Mouse (Mus musculus): ENCODE results near the gene Ackr1. TPM values are rescaled to one million over a fixed set of nuclear protein-coding genes. Genes with fewer than 3 reads are reported as not detected.

The Ackr1 gene
- polyA plus RNA-seq, 1 experiment from 2014 or later = 1.3 TPM

- H3K27ac ChIP-seq = no peak overlapping the region
- ATAC-seq (ENCODE audit: insufficient number of reproducible peaks, insufficient read depth, low FRiP score, low TSS enrichment, low read depth) = peak; percentile 23; the same call in 1 of the 2 replicates
Observed at GRCm38 (mm10) chr1:173348527-173348926, 15.0 kb upstream of the Ackr1 start.

DNA sequence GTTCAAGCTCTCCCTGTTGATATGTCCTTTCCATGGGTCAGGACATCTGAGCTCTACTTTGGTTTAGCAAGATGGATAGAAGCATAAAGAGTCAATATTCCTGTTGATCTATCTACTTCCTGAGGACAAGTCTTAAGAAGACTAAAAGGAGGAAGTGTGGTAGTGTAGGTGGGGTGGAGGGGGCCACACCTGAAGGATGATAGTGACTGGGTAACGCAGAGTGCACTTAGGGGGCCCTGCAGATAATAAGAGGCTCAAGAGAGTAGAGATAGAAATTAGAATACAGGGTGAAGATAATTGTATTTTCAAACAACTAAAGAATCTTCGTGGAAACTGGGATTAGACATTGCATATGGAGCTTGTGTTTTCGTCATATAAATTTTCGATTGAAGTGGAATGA lies 11.6 kb upstream of the Ackr1 start:
- Histone ChIP-seq H3K4me3 (replicated peaks) (no peak overlapping the region), H3K9ac (replicated peaks) (no peak overlapping the region), H3K27ac (no peak overlapping the region), H3K4me1 (replicated peaks) (peaks cover 2% of the 10 kb centered on the region; the same call in 1 of the 2 replicates), H3K4me2 (no peak overlapping the region), H3K9me3 (no peaks in the 10 kb centered on the region), H3K27me3 (no peaks in the 10 kb centered on the region), H3K36me3 (no peaks in the 10 kb centered on the region)
- WGBS = 88% methylated on average over 4 of the region's 4 CpGs
- no peak for ATAC-seq (ENCODE audit: insufficient number of reproducible peaks, insufficient read depth, low FRiP score, low TSS enrichment, low read depth)

More at GRCm38 (mm10) chr1:173348527-173348926, 15.0 kb upstream of the Ackr1 start:
- Histone ChIP-seq H3K4me2 (no peak overlapping the region), H3K9me3 (no peaks in the 10 kb centered on the region), H3K36me3 (no peaks in the 10 kb centered on the region), H3K9ac (replicated peaks) (no peak overlapping the region), H3K4me1 (replicated peaks) (peaks cover 7% of the 10 kb centered on the region; the same call in 1 of the 2 replicates), H3K4me3 (replicated peaks) (no peak overlapping the region), H3K27me3 (no peaks in the 10 kb centered on the region)
- 17% methylated on average over 1 of the region's 1 CpGs for WGBS

DNA sequence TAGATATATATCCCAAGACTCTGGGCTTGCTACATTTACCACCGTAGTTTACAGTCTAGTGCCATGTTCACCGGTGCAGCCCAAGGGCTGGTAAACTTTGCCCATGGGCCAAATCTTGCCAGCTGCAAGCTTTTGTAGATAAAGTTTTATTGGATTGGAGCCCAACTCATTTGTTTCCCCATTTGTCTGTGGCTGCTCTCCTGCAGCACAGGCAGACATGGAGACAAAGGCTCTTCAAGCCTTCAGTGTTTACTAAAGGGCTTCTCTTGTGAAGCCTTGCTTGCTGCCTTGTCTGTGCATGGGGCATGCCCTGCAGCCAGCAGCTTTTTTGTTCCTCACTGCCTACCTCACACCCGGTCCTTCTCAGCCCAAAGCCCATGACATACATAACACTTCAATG lies 10.4 kb upstream of the Ackr1 start:
- no peak overlapping the region for H3K9ac ChIP-seq (replicated peaks)
- no peak overlapping the region for H3K4me2 ChIP-seq
- no peaks in the 10 kb centered on the region for H3K36me3 ChIP-seq
- H3K4me3 ChIP-seq (replicated peaks) = no peak overlapping the region
- WGBS = 87% methylated on average over 3 of the region's 3 CpGs
- no peaks in the 10 kb centered on the region; the same call in 1 of the 2 replicates for H3K4me1 ChIP-seq (replicated peaks)
- no peak overlapping the region for H3K27ac ChIP-seq
- no peaks in the 10 kb centered on the region for H3K9me3 ChIP-seq
- no peaks in the 10 kb centered on the region for H3K27me3 ChIP-seq
- no peak for ATAC-seq (ENCODE audit: insufficient number of reproducible peaks, insufficient read depth, low FRiP score, low TSS enrichment, low read depth)

DNA sequence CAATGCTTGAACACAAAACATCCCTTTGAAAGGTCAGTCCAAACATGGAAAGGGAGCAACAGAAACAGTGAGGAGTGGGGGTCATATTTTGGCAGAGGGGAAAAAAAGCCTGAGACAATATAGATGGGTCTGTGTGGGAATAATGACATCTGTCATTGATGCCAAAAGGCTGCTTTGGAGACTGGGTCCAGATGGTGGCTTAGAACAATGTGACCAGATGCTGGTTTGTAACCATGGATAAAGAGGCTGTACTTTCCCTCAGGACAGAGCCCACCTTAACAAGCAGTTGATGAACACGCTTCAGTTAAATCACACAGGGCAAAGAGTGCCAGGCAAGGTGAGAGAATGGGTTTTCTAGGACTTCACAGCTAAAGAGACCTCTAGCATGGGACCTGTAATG lies 8.9 kb upstream of the Ackr1 start:
- no peak overlapping the region for H3K9ac ChIP-seq (replicated peaks)
- no peak for ATAC-seq (ENCODE audit: insufficient number of reproducible peaks, insufficient read depth, low FRiP score, low TSS enrichment, low read depth)
- H3K4me3 ChIP-seq (replicated peaks) = no peak overlapping the region
- H3K27me3 ChIP-seq = no peaks in the 10 kb centered on the region
- no peaks in the 10 kb centered on the region for H3K9me3 ChIP-seq
- WGBS = 82% methylated on average over 1 of the region's 1 CpGs
- H3K36me3 ChIP-seq = no peaks in the 10 kb centered on the region
- H3K4me2 ChIP-seq = no peak overlapping the region
- no peaks in the 10 kb centered on the region for H3K4me1 ChIP-seq (replicated peaks)
- H3K27ac ChIP-seq = no peak overlapping the region

DNA sequence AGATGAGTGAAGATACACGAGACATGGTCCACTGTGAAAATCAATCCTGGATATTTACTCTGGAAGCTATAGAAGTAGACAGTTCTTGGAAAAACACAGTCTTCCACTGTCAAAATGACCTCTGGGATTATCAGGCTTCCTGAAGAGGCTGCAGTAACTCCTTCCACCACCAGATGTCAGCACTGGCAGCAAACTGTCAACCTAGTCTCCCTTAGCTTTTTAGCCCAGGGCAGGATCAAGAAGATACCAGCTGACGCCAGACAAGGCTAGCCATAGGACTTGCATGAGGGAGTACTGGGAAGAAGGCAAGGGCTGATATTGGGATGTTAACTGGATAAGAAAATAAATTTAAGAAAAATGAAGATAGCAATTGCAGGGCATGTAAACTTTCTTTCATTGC lies 6.0 kb upstream of the Ackr1 start:
- Histone ChIP-seq H3K27ac (no peak overlapping the region), H3K4me2 (no peak overlapping the region), H3K9me3 (no peaks in the 10 kb centered on the region), H3K4me3 (replicated peaks) (no peak overlapping the region), H3K4me1 (replicated peaks) (no peaks in the 10 kb centered on the region), H3K36me3 (no peaks in the 10 kb centered on the region), H3K9ac (replicated peaks) (no peak overlapping the region), H3K27me3 (no peaks in the 10 kb centered on the region)
- no peak for ATAC-seq (ENCODE audit: insufficient number of reproducible peaks, insufficient read depth, low FRiP score, low TSS enrichment, low read depth)
- 14% methylated on average over 2 of the region's 2 CpGs for WGBS

GRCm38 (mm10) chr1:173337008-173337407 lies 3.5 kb upstream of the Ackr1 start:
- no peaks in the 10 kb centered on the region for H3K9me3 ChIP-seq
- H3K4me3 ChIP-seq (replicated peaks) = no peak overlapping the region
- H3K27me3 ChIP-seq = no peaks in the 10 kb centered on the region
- 91% methylated on average over 10 of the region's 10 CpGs for WGBS
- no peak overlapping the region for H3K27ac ChIP-seq
- H3K4me2 ChIP-seq = no peak overlapping the region
- ATAC-seq (ENCODE audit: insufficient number of reproducible peaks, insufficient read depth, low FRiP score, low TSS enrichment, low read depth) = no peak
- H3K9ac ChIP-seq (replicated peaks) = no peak overlapping the region
- H3K4me1 ChIP-seq (replicated peaks) = no peaks in the 10 kb centered on the region
- no peaks in the 10 kb centered on the region for H3K36me3 ChIP-seq

GRCm38 (mm10) chr1:173335903-173336302 lies 2.4 kb upstream of the Ackr1 start:
- WGBS = 66% methylated on average over 11 of the region's 11 CpGs
- Histone ChIP-seq H3K27ac (no peak overlapping the region), H3K36me3 (no peaks in the 10 kb centered on the region), H3K4me1 (replicated peaks) (no peaks in the 10 kb centered on the region), H3K4me2 (no peak overlapping the region), H3K27me3 (no peaks in the 10 kb centered on the region), H3K9me3 (no peaks in the 10 kb centered on the region), H3K4me3 (replicated peaks) (no peak overlapping the region), H3K9ac (replicated peaks) (no peak overlapping the region)
- ATAC-seq (ENCODE audit: insufficient number of reproducible peaks, insufficient read depth, low FRiP score, low TSS enrichment, low read depth) = no peak

- Histone ChIP-seq H3K27me3 (no peaks in the 10 kb centered on the region), H3K27ac (no peak overlapping the region), H3K36me3 (no peaks in the 10 kb centered on the region), H3K9me3 (no peaks in the 10 kb centered on the region), H3K9ac (replicated peaks) (no peak overlapping the region), H3K4me1 (replicated peaks) (no peaks in the 10 kb centered on the region), H3K4me3 (replicated peaks) (no peak overlapping the region), H3K4me2 (no peak overlapping the region)
- no peak for ATAC-seq (ENCODE audit: insufficient number of reproducible peaks, insufficient read depth, low FRiP score, low TSS enrichment, low read depth)
- 87% methylated on average over 5 of the region's 5 CpGs for WGBS
Observed at GRCm38 (mm10) chr1:173332418-173332817, 1.1 kb downstream of the Ackr1 start.

- no peak overlapping the region for H3K9ac ChIP-seq (replicated peaks)
- no peaks in the 10 kb centered on the region for H3K9me3 ChIP-seq
- 77% methylated on average over 5 of the region's 5 CpGs for WGBS
- H3K27ac ChIP-seq = no peak overlapping the region
- ATAC-seq (ENCODE audit: insufficient number of reproducible peaks, insufficient read depth, low FRiP score, low TSS enrichment, low read depth) = no peak
- H3K4me2 ChIP-seq = no peak overlapping the region
- H3K4me1 ChIP-seq (replicated peaks) = no peaks in the 10 kb centered on the region
- H3K36me3 ChIP-seq = no peaks in the 10 kb centered on the region
- H3K4me3 ChIP-seq (replicated peaks) = no peak overlapping the region
- no peaks in the 10 kb centered on the region for H3K27me3 ChIP-seq
Observed at GRCm38 (mm10) chr1:173329743-173330142, 3.8 kb downstream of the Ackr1 start.

GRCm38 (mm10) chr1:173329185-173329584 lies 4.4 kb downstream of the Ackr1 start:
- no peaks in the 10 kb centered on the region for H3K36me3 ChIP-seq
- no peak overlapping the region for H3K4me2 ChIP-seq
- H3K9ac ChIP-seq (replicated peaks) = no peak overlapping the region
- WGBS = 60% methylated on average over 4 of the region's 4 CpGs
- no peaks in the 10 kb centered on the region for H3K27me3 ChIP-seq
- no peak for ATAC-seq (ENCODE audit: insufficient number of reproducible peaks, insufficient read depth, low FRiP score, low TSS enrichment, low read depth)
- H3K4me3 ChIP-seq (replicated peaks) = no peak overlapping the region
- H3K27ac ChIP-seq = no peak overlapping the region
- H3K4me1 ChIP-seq (replicated peaks) = no peaks in the 10 kb centered on the region
- no peaks in the 10 kb centered on the region for H3K9me3 ChIP-seq

DNA sequence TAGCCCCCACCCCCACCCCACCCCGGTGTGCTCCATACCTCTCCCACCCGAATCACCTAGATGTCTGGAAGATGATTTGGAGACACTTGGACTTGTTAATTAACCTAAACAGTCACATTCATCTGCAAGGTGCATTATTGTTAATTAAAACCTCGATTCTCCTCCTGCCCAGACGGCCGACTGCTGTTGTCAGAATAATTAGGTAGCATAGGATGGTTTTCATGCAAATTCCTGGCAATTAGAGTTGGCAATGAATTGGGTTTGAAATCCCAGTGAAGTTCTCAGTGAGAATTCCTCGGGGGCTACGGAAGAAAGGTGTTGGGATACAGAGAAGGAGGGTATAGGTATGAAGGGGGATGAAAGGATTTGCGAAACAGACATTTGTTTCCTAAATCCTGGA lies 5.1 kb downstream of the Ackr1 start:
- no peaks in the 10 kb centered on the region for H3K4me1 ChIP-seq (replicated peaks)
- 58% methylated on average over 8 of the region's 8 CpGs for WGBS
- H3K4me3 ChIP-seq (replicated peaks) = no peak overlapping the region
- no peak overlapping the region for H3K9ac ChIP-seq (replicated peaks)
- H3K9me3 ChIP-seq = no peaks in the 10 kb centered on the region
- no peak overlapping the region for H3K27ac ChIP-seq
- no peaks in the 10 kb centered on the region for H3K36me3 ChIP-seq
- ATAC-seq (ENCODE audit: insufficient number of reproducible peaks, insufficient read depth, low FRiP score, low TSS enrichment, low read depth) = no peak
- H3K4me2 ChIP-seq = no peak overlapping the region
- no peaks in the 10 kb centered on the region for H3K27me3 ChIP-seq

GRCm38 (mm10) chr1:173326552-173326951 lies 7.0 kb downstream of the Ackr1 start:
- H3K27me3 ChIP-seq = no peaks in the 10 kb centered on the region
- H3K4me2 ChIP-seq = no peak overlapping the region
- no peak overlapping the region for H3K4me3 ChIP-seq (replicated peaks)
- ATAC-seq (ENCODE audit: insufficient number of reproducible peaks, insufficient read depth, low FRiP score, low TSS enrichment, low read depth) = no peak
- no peak overlapping the region for H3K9ac ChIP-seq (replicated peaks)
- H3K9me3 ChIP-seq = no peaks in the 10 kb centered on the region
- no peaks in the 10 kb centered on the region for H3K36me3 ChIP-seq
- H3K4me1 ChIP-seq (replicated peaks) = no peaks in the 10 kb centered on the region
- H3K27ac ChIP-seq = no peak overlapping the region
- WGBS = 57% methylated on average over 1 of the region's 1 CpGs

All from limb, embryonic 12.5 days (tissue).